Mouse (Mus musculus): ENCODE results near the gene Tmed1.
"Not testable (repeated sequence)": the region's sequence is repeated elsewhere in the genome, so short reads cannot be mapped to it uniquely, and the experiment has no call there.

Gene Tmed1

GRCm38 (mm10) chr9:21525142-21525936 is 15.3 kb upstream of the Tmed1 start:
- DNase-seq, result no peak

GRCm38 (mm10) chr9:21518690-21519089 is 8.6 kb upstream of the Tmed1 start:
- DNase-seq, result not testable (repeated sequence)

GRCm38 (mm10) chr9:21517947-21518495 is 8.0 kb upstream of the Tmed1 start:
- no peak for DNase-seq

- no peak for DNase-seq
These were observed 3.4 kb upstream of the Tmed1 start for GRCm38 (mm10) chr9:21513466-21513865.

GRCm38 (mm10) chr9:21511052-21511451 is 1.0 kb upstream of the Tmed1 start:
- DNase-seq, result no peak

- DNase-seq, result no peak
These were observed 600 bp upstream of the Tmed1 start for GRCm38 (mm10) chr9:21510689-21511015.

- DNase-seq, result peak in 1 of 2 experiments; percentile 32
These were observed 1.1 kb downstream of the Tmed1 start for GRCm38 (mm10) chr9:21508871-21509404.

GRCm38 (mm10) chr9:21507753-21508430 is 2.2 kb downstream of the Tmed1 start:
- DNase-seq, result peak; percentile 42 to 44

- DNase-seq, result no peak
These were observed 4.3 kb downstream of the Tmed1 start for GRCm38 (mm10) chr9:21505767-21506166.

- no peak for DNase-seq
These were observed 6.7 kb downstream of the Tmed1 start for GRCm38 (mm10) chr9:21503352-21503751.

GRCm38 (mm10) chr9:21498284-21498902 is 11.7 kb downstream of the Tmed1 start:
- DNase-seq, result no peak

- DNase-seq, result no peak
These were observed 12.4 kb downstream of the Tmed1 start for GRCm38 (mm10) chr9:21497664-21498063.

GRCm38 (mm10) chr9:21497050-21497542 is 13.0 kb downstream of the Tmed1 start:
- DNase-seq, result no peak

GRCm38 (mm10) chr9:21496308-21497049 is 13.6 kb downstream of the Tmed1 start:
- no peak for DNase-seq

GRCm38 (mm10) chr9:21494726-21495125 is 15.3 kb downstream of the Tmed1 start:
- DNase-seq, result no peak

GRCm38 (mm10) chr9:21493907-21494306 is 16.1 kb downstream of the Tmed1 start:
- DNase-seq, result no peak

- no peak for DNase-seq
These were observed 19.4 kb downstream of the Tmed1 start for GRCm38 (mm10) chr9:21490696-21491095.

GRCm38 (mm10) chr9:21488246-21488645 is 21.8 kb downstream of the Tmed1 start:
- DNase-seq, result not testable (repeated sequence)

GRCm38 (mm10) chr9:21484065-21484464 is 26.0 kb downstream of the Tmed1 start:
- DNase-seq, result peak; percentile 80 to 83

GRCm38 (mm10) chr9:21477707-21478106 is 32.3 kb downstream of the Tmed1 start:
- no peak for DNase-seq

- DNase-seq, result no peak
These were observed 37.1 kb downstream of the Tmed1 start for GRCm38 (mm10) chr9:21472913-21473312.
